Mouse (Mus musculus): ENCODE measurements around the gene Gsk3a. TPM values are rescaled to one million over a fixed set of nuclear protein-coding genes. Genes with fewer than 3 reads are reported as not detected.
"Not testable (repeated sequence)": the region's sequence is repeated elsewhere in the genome, so short reads cannot be mapped to it uniquely, and the experiment has no call there.

Gsk3a gene
- polyA plus RNA-seq, 1 experiment from 2014 or later: 12.1 TPM

GRCm38 (mm10) chr7:25265743-25266142 lies 28.1 kb upstream of the Gsk3a start:
- 61% methylated on average over 5 of the region's 5 CpGs for WGBS
- not testable (repeated sequence) for H3K9me3 ChIP-seq (replicated peaks); H3K4me3 ChIP-seq; H3K9ac ChIP-seq; ATAC-seq (ENCODE audit: insufficient number of reproducible peaks, low FRiP score); H3K4me2 ChIP-seq; H3K36me3 ChIP-seq; H3K27ac ChIP-seq (ENCODE audit: poor library complexity, severe bottlenecking); H3K27me3 ChIP-seq (replicated peaks)
- peaks cover 24% of the 10 kb centered on the region for H3K4me1 ChIP-seq (replicated peaks)

GRCm38 (mm10) chr7:25263968-25264870 lies 26.6 kb upstream of the Gsk3a start:
- Histone ChIP-seq H3K27me3 (replicated peaks) (no peaks in the 10 kb centered on the region), H3K36me3 (no peaks in the 10 kb centered on the region), H3K9me3 (replicated peaks) (no peaks in the 10 kb centered on the region), H3K27ac (ENCODE audit: poor library complexity, severe bottlenecking) (no peak overlapping the region), H3K4me1 (replicated peaks) (peaks cover 11% of the 10 kb centered on the region), H3K4me3 (no peak overlapping the region), H3K9ac (no peak overlapping the region), H3K4me2 (no peak overlapping the region)
- 30% methylated on average over 17 of the region's 17 CpGs for WGBS
- no peak for ATAC-seq (ENCODE audit: insufficient number of reproducible peaks, low FRiP score)

GRCm38 (mm10) chr7:25261896-25262295 lies 24.2 kb upstream of the Gsk3a start:
- no peak for ATAC-seq (ENCODE audit: insufficient number of reproducible peaks, low FRiP score)
- H3K27me3 ChIP-seq (replicated peaks): no peaks in the 10 kb centered on the region
- WGBS: 82% methylated on average over 1 of the region's 1 CpGs
- H3K9ac ChIP-seq: no peak overlapping the region
- no peak overlapping the region for H3K27ac ChIP-seq (ENCODE audit: poor library complexity, severe bottlenecking)
- no peak overlapping the region for H3K4me3 ChIP-seq
- no peaks in the 10 kb centered on the region for H3K36me3 ChIP-seq
- no peaks in the 10 kb centered on the region for H3K9me3 ChIP-seq (replicated peaks)
- H3K4me1 ChIP-seq (replicated peaks): peaks cover 4% of the 10 kb centered on the region; the same call in 1 of the 2 replicates
- no peak overlapping the region for H3K4me2 ChIP-seq

GRCm38 (mm10) chr7:25251822-25252221 lies 14.2 kb upstream of the Gsk3a start:
- Histone ChIP-seq H3K4me3 (peak overlapping the region; percentile 95), H3K27me3 (replicated peaks) (no peaks in the 10 kb centered on the region), H3K4me1 (replicated peaks) (peaks cover 28% of the 10 kb centered on the region), H3K36me3 (no peaks in the 10 kb centered on the region), H3K9me3 (replicated peaks) (no peaks in the 10 kb centered on the region), H3K4me2 (peak overlapping the region; percentile 96), H3K27ac (ENCODE audit: poor library complexity, severe bottlenecking) (peak overlapping the region; percentile 98), H3K9ac (peak overlapping the region; percentile 97)
- 23% methylated on average over 8 of the region's 8 CpGs for WGBS
- ATAC-seq (ENCODE audit: insufficient number of reproducible peaks, low FRiP score): no peak

GRCm38 (mm10) chr7:25251071-25251791 lies 13.6 kb upstream of the Gsk3a start:
- peaks cover 34% of the 10 kb centered on the region for H3K4me1 ChIP-seq (replicated peaks)
- peak overlapping the region; percentile 97 for H3K9ac ChIP-seq
- peak overlapping the region; percentile 95 for H3K4me3 ChIP-seq
- peaks cover 3% of the 10 kb centered on the region for H3K36me3 ChIP-seq
- no peaks in the 10 kb centered on the region for H3K27me3 ChIP-seq (replicated peaks)
- H3K9me3 ChIP-seq (replicated peaks): no peaks in the 10 kb centered on the region
- ATAC-seq (ENCODE audit: insufficient number of reproducible peaks, low FRiP score): peak; percentile 26
- peak overlapping the region; percentile 96 for H3K4me2 ChIP-seq
- H3K27ac ChIP-seq (ENCODE audit: poor library complexity, severe bottlenecking): peak overlapping the region; percentile 98
- 3% methylated on average over 22 of the region's 22 CpGs for WGBS

- WGBS: under 1% methylated on average over 63 of the region's 81 CpGs
- peak within 1 kb of the TSS; percentile 97 for H3K9ac ChIP-seq
- H3K4me2 ChIP-seq: peak within 1 kb of the TSS; percentile 96
- no peaks in the 10 kb centered on the region for H3K27me3 ChIP-seq (replicated peaks)
- H3K27ac ChIP-seq (ENCODE audit: poor library complexity, severe bottlenecking): peak within 1 kb of the TSS; percentile 98
- peak; percentile 87 for ATAC-seq (ENCODE audit: insufficient number of reproducible peaks, low FRiP score)
- peaks cover 11% of the 10 kb centered on the region for H3K36me3 ChIP-seq
- no peaks in the 10 kb centered on the region for H3K9me3 ChIP-seq (replicated peaks)
- H3K4me3 ChIP-seq: peak within 1 kb of the TSS; percentile 95
- peaks cover 42% of the 10 kb centered on the region for H3K4me1 ChIP-seq (replicated peaks)
Measured at GRCm38 (mm10) chr7:25250141-25250972, 12.7 kb upstream of the Gsk3a start, which contains the start of gene Erf. TSS of gene Erf (minus strand) at chr7:25250761.

GRCm38 (mm10) chr7:25249314-25250140 lies 11.9 kb upstream of the Gsk3a start:
- H3K27ac ChIP-seq (ENCODE audit: poor library complexity, severe bottlenecking): peak overlapping the region; percentile 98
- peaks cover 51% of the 10 kb centered on the region for H3K4me1 ChIP-seq (replicated peaks)
- peak; percentile 51 for ATAC-seq (ENCODE audit: insufficient number of reproducible peaks, low FRiP score)
- no peaks in the 10 kb centered on the region for H3K9me3 ChIP-seq (replicated peaks)
- peak overlapping the region; percentile 95 for H3K4me3 ChIP-seq
- peak overlapping the region; percentile 97 for H3K9ac ChIP-seq
- peaks cover 20% of the 10 kb centered on the region for H3K36me3 ChIP-seq
- WGBS: 1% methylated on average over 55 of the region's 73 CpGs
- peak overlapping the region; percentile 96 for H3K4me2 ChIP-seq
- no peaks in the 10 kb centered on the region for H3K27me3 ChIP-seq (replicated peaks)

- peaks cover 57% of the 10 kb centered on the region for H3K4me1 ChIP-seq (replicated peaks)
- H3K36me3 ChIP-seq: peaks cover 26% of the 10 kb centered on the region
- no peaks in the 10 kb centered on the region for H3K27me3 ChIP-seq (replicated peaks)
- peak overlapping the region; percentile 96 for H3K4me2 ChIP-seq
- H3K9ac ChIP-seq: peak overlapping the region; percentile 97
- no peaks in the 10 kb centered on the region for H3K9me3 ChIP-seq (replicated peaks)
- ATAC-seq (ENCODE audit: insufficient number of reproducible peaks, low FRiP score): peak; percentile 13
- under 1% methylated on average over 25 of the region's 25 CpGs for WGBS
- peak overlapping the region; percentile 95 for H3K4me3 ChIP-seq
- peak overlapping the region; percentile 98 for H3K27ac ChIP-seq (ENCODE audit: poor library complexity, severe bottlenecking)
Measured at GRCm38 (mm10) chr7:25248846-25249313, 11.2 kb upstream of the Gsk3a start.

- Histone ChIP-seq H3K4me1 (replicated peaks) (peaks cover 64% of the 10 kb centered on the region), H3K4me3 (peak overlapping the region; percentile 95), H3K9me3 (replicated peaks) (no peaks in the 10 kb centered on the region), H3K4me2 (peak overlapping the region; percentile 96), H3K36me3 (peaks cover 34% of the 10 kb centered on the region), H3K9ac (peak overlapping the region; percentile 97), H3K27me3 (replicated peaks) (no peaks in the 10 kb centered on the region), H3K27ac (ENCODE audit: poor library complexity, severe bottlenecking) (peak overlapping the region; percentile 98)
- WGBS: 2% methylated on average over 18 of the region's 18 CpGs
- ATAC-seq (ENCODE audit: insufficient number of reproducible peaks, low FRiP score): 0 out of 2 replicates have a peak, but pooled peaks have one; percentile 5
Measured at GRCm38 (mm10) chr7:25248018-25248647, 10.5 kb upstream of the Gsk3a start.
